Mouse (Mus musculus): ENCODE measurements around the gene Casc3. TPM values are rescaled to one million over a fixed set of nuclear protein-coding genes. Genes with fewer than 3 reads are reported as not detected.

Casc3 gene
- polyA plus RNA-seq, 1 experiment from 2014 or later, result 44.9 TPM

DNA sequence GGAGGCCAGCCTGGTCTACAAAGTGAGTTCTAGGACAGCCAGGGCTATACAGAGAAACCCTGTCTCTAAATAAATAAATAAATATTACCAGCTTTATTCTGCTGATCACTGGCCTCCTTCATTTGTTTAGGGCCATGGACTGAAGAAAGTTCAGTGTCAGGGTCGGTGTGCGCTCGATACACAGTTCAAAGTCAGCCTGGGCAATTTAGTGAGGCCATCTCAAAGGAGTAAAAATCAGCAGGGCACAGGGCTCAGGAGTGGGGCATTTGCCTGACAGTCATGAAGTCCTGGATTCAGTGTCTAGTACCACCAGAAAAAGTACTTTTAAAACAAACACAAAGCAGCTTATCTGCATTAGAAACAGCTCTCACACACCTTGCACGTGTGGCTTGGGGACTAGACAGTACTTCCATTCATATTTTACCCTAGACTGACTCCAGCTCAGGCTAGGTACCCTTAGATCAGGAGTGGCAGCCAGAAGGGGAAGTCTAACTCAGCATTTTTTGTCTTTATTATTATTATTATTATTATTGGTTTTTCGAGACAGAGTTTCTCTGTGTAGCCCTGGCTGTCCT, 14.0 kb upstream of the Casc3 start:
- peaks cover 25% of the 10 kb centered on the region for H3K4me1 ChIP-seq (ENCODE audit: control insufficient read depth, insufficient read depth, low read length)
- WGBS, result 87% methylated on average over 5 of the region's 5 CpGs

GRCm38 (mm10) chr11:98791448-98791847, 13.3 kb upstream of the Casc3 start:
- no peak for ATAC-seq (ENCODE audit: insufficient number of reproducible peaks, low FRiP score, low TSS enrichment, low read depth)
- WGBS, result 68% methylated on average over 1 of the region's 1 CpGs
- H3K4me3 ChIP-seq (ENCODE audit: low read depth, low read length), result no peak overlapping the region

More for the DNA sequence above, 14.0 kb upstream of the Casc3 start:
- Histone ChIP-seq H3K9me3 (ENCODE audit: control insufficient read depth, low read length) (no peaks in the 10 kb centered on the region), H3K27me3 (ENCODE audit: control insufficient read depth, insufficient read depth, low read length) (no peaks in the 10 kb centered on the region), H3K27ac (replicated peaks; ENCODE audit: low read depth, low read length) (no peak overlapping the region; the same call in 1 of the 2 replicates), H3K36me3 (ENCODE audit: control insufficient read depth, insufficient read depth, low read length) (no peaks in the 10 kb centered on the region), H3K9ac (ENCODE audit: low read length) (no peak overlapping the region), H3K4me2 (ENCODE audit: low read depth, severe bottlenecking) (no peak overlapping the region), H3K4me3 (ENCODE audit: low read depth, low read length) (no peak overlapping the region)
- DNase-seq (ENCODE audit: low spot score) (no peak), ATAC-seq (ENCODE audit: insufficient number of reproducible peaks, low FRiP score, low TSS enrichment, low read depth) (no peak)

GRCm38 (mm10) chr11:98792081-98792480, 12.6 kb upstream of the Casc3 start:
- 16% methylated on average over 4 of the region's 4 CpGs for WGBS
- Histone ChIP-seq H3K4me1 (ENCODE audit: control insufficient read depth, insufficient read depth, low read length) (peaks cover 12% of the 10 kb centered on the region), H3K4me3 (ENCODE audit: low read depth, low read length) (no peak overlapping the region), H3K9ac (ENCODE audit: low read length) (no peak overlapping the region), H3K27me3 (ENCODE audit: control insufficient read depth, insufficient read depth, low read length) (no peaks in the 10 kb centered on the region), H3K36me3 (ENCODE audit: control insufficient read depth, insufficient read depth, low read length) (no peaks in the 10 kb centered on the region), H3K9me3 (ENCODE audit: control insufficient read depth, low read length) (no peaks in the 10 kb centered on the region), H3K4me2 (ENCODE audit: low read depth, severe bottlenecking) (no peak overlapping the region), H3K27ac (replicated peaks; ENCODE audit: low read depth, low read length) (no peak overlapping the region)
- no peak for DNase-seq (ENCODE audit: low spot score)
- no peak for ATAC-seq (ENCODE audit: insufficient number of reproducible peaks, low FRiP score, low TSS enrichment, low read depth)

More at GRCm38 (mm10) chr11:98791448-98791847, 13.3 kb upstream of the Casc3 start:
- H3K27ac ChIP-seq (replicated peaks; ENCODE audit: low read depth, low read length), result no peak overlapping the region
- H3K27me3 ChIP-seq (ENCODE audit: control insufficient read depth, insufficient read depth, low read length), result no peaks in the 10 kb centered on the region
- no peak overlapping the region for H3K4me2 ChIP-seq (ENCODE audit: low read depth, severe bottlenecking)
- H3K4me1 ChIP-seq (ENCODE audit: control insufficient read depth, insufficient read depth, low read length), result peaks cover 18% of the 10 kb centered on the region
- H3K9me3 ChIP-seq (ENCODE audit: control insufficient read depth, low read length), result no peaks in the 10 kb centered on the region
- H3K9ac ChIP-seq (ENCODE audit: low read length), result no peak overlapping the region
- no peak for DNase-seq (ENCODE audit: low spot score)
- no peaks in the 10 kb centered on the region for H3K36me3 ChIP-seq (ENCODE audit: control insufficient read depth, insufficient read depth, low read length)

DNA sequence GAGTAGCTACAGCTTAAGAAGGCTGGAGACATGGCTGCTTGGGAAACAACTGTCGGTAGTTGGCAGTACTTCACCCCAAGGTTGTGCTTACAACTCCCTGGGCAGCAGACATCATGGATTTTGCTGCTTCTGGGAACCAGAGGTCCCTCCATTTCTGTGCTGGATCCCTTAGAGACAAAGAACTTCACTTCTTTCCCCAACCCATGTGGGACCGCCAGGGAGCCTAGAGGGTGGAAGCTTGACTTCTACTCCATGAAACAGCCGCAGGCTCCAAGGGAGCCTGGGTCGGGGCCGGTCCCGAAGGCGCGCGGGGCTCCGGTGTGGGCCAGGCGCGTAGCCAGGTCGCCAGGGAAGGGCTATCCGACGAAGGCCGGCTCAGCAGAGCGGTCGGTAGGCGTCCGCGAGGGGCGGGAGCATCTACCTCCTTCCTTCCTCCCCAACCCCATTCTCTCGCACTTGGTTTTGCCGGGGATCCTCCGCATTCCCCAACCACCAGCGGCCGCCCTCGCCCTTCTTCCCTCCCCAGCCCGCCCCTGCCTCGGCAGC, 10.2 kb upstream of the Casc3 start:
- Histone ChIP-seq H3K4me2 (ENCODE audit: low read depth, severe bottlenecking) (peak overlapping the region; percentile 88), H3K27me3 (ENCODE audit: control insufficient read depth, insufficient read depth, low read length) (no peaks in the 10 kb centered on the region), H3K36me3 (ENCODE audit: control insufficient read depth, insufficient read depth, low read length) (peaks cover 8% of the 10 kb centered on the region; the same call in 1 of the 2 replicates), H3K4me3 (ENCODE audit: low read depth, low read length) (peak overlapping the region; percentile 100), H3K27ac (replicated peaks; ENCODE audit: low read depth, low read length) (peak overlapping the region; percentile 100), H3K9ac (ENCODE audit: low read length) (peak overlapping the region; percentile 97), H3K9me3 (ENCODE audit: control insufficient read depth, low read length) (no peaks in the 10 kb centered on the region), H3K4me1 (ENCODE audit: control insufficient read depth, insufficient read depth, low read length) (peaks cover 10% of the 10 kb centered on the region)
- ATAC-seq (ENCODE audit: insufficient number of reproducible peaks, low FRiP score, low TSS enrichment, low read depth), result peak; percentile 61
- no peak for DNase-seq (ENCODE audit: low spot score)
- whole genome bisulfite sequencing, result 0% methylated on average over 28 of the region's 30 CpGs

- H3K27ac ChIP-seq (replicated peaks; ENCODE audit: low read depth, low read length), result peak within 1 kb of the TSS; percentile 100
- H3K4me3 ChIP-seq (ENCODE audit: low read depth, low read length), result peak within 1 kb of the TSS; percentile 100
- 1% methylated on average over 45 of the region's 89 CpGs for WGBS
- peak within 1 kb of the TSS; percentile 97 for H3K9ac ChIP-seq (ENCODE audit: low read length)
- H3K4me1 ChIP-seq (ENCODE audit: control insufficient read depth, insufficient read depth, low read length), result peaks cover 10% of the 10 kb centered on the region
- ATAC-seq (ENCODE audit: insufficient number of reproducible peaks, low FRiP score, low TSS enrichment, low read depth) (peak; percentile 62), DNase-seq (ENCODE audit: low spot score) (peak; percentile 91)
- no peaks in the 10 kb centered on the region for H3K9me3 ChIP-seq (ENCODE audit: control insufficient read depth, low read length)
- no peaks in the 10 kb centered on the region for H3K27me3 ChIP-seq (ENCODE audit: control insufficient read depth, insufficient read depth, low read length)
- peak within 1 kb of the TSS; percentile 88 for H3K4me2 ChIP-seq (ENCODE audit: low read depth, severe bottlenecking)
- peaks cover 10% of the 10 kb centered on the region for H3K36me3 ChIP-seq (ENCODE audit: control insufficient read depth, insufficient read depth, low read length)
Measured at GRCm38 (mm10) chr11:98795015-98795713, 9.5 kb upstream of the Casc3 start, which contains the start of gene Msl1. TSS of gene Msl1 (plus strand) at chr11:98795516.

- H3K4me2 ChIP-seq (ENCODE audit: low read depth, severe bottlenecking), result peak overlapping the region; percentile 88
- ATAC-seq (ENCODE audit: insufficient number of reproducible peaks, low FRiP score, low TSS enrichment, low read depth) (peak; percentile 35), DNase-seq (ENCODE audit: low spot score) (peak; percentile 68)
- WGBS, result under 1% methylated on average over 61 of the region's 74 CpGs
- peak overlapping the region; percentile 97 for H3K9ac ChIP-seq (ENCODE audit: low read length)
- peak overlapping the region; percentile 100 for H3K27ac ChIP-seq (replicated peaks; ENCODE audit: low read depth, low read length)
- H3K4me1 ChIP-seq (ENCODE audit: control insufficient read depth, insufficient read depth, low read length), result peaks cover 10% of the 10 kb centered on the region
- peak overlapping the region; percentile 100 for H3K4me3 ChIP-seq (ENCODE audit: low read depth, low read length)
- H3K9me3 ChIP-seq (ENCODE audit: control insufficient read depth, low read length), result no peaks in the 10 kb centered on the region
- H3K27me3 ChIP-seq (ENCODE audit: control insufficient read depth, insufficient read depth, low read length), result no peaks in the 10 kb centered on the region
- peaks cover 16% of the 10 kb centered on the region for H3K36me3 ChIP-seq (ENCODE audit: control insufficient read depth, insufficient read depth, low read length)
Measured at GRCm38 (mm10) chr11:98795714-98796514, 8.8 kb upstream of the Casc3 start.

- DNase-seq (ENCODE audit: low spot score) (peak; percentile 86), ATAC-seq (ENCODE audit: insufficient number of reproducible peaks, low FRiP score, low TSS enrichment, low read depth) (peak; percentile 21)
- peak overlapping the region; percentile 100 for H3K4me3 ChIP-seq (ENCODE audit: low read depth, low read length)
- H3K9me3 ChIP-seq (ENCODE audit: control insufficient read depth, low read length), result no peaks in the 10 kb centered on the region
- H3K27ac ChIP-seq (replicated peaks; ENCODE audit: low read depth, low read length), result peak overlapping the region; percentile 100
- H3K27me3 ChIP-seq (ENCODE audit: control insufficient read depth, insufficient read depth, low read length), result no peaks in the 10 kb centered on the region
- 3% methylated on average over 23 of the region's 23 CpGs for WGBS
- H3K4me2 ChIP-seq (ENCODE audit: low read depth, severe bottlenecking), result peak overlapping the region; percentile 88
- H3K9ac ChIP-seq (ENCODE audit: low read length), result peak overlapping the region; percentile 97
- peaks cover 23% of the 10 kb centered on the region for H3K36me3 ChIP-seq (ENCODE audit: control insufficient read depth, insufficient read depth, low read length)
- H3K4me1 ChIP-seq (ENCODE audit: control insufficient read depth, insufficient read depth, low read length), result peaks cover 10% of the 10 kb centered on the region
Measured at GRCm38 (mm10) chr11:98796515-98797216, 8.0 kb upstream of the Casc3 start.

All from limb, embryonic 11.5 days (tissue).